Mouse (Mus musculus) embryonic facial prominence, embryonic 14.5 days (tissue): ENCODE data around the gene Ttc12. TPM values are rescaled to one million over a fixed set of nuclear protein-coding genes. Genes with fewer than 3 reads are reported as not detected.
A peak's percentile ranks its signal among the peaks of the same experiment; 100 is the strongest.

Experiments used
- ATAC-seq: fragments of 200-750 bp; cut with Nextera tagmentation; 2 replicates; pipeline ENCODE4 v1.8.0; 2017; ENCODE audit warnings: low read depth, moderate number of reproducible peaks, moderate TSS enrichment
- DNase-seq: peaks from one replicate; pipeline ENCODE4 v3.0.0-alpha.2; 2015; ENCODE audit warnings: low spot score
- H3K27ac ChIP-seq: fragments of 300-500 bp; sonication (generic); replicated peaks from 2 replicates; pipeline ENCODE4 v1.5.1; 2014; ENCODE audit warnings: low read depth, mild to moderate bottlenecking, low read length, moderate library complexity
- H3K27me3 ChIP-seq: fragments of 300-500 bp; sonication (generic); replicated peaks from 2 replicates; pipeline ENCODE4 v1.6.1; 2014; ENCODE audit warnings: low read length; ENCODE audit not compliant: control insufficient read depth, insufficient read depth
- H3K36me3 ChIP-seq: fragments of 300-500 bp; sonication (generic); 2 replicates; pipeline ENCODE4 v1.6.1; 2014; ENCODE audit warnings: low read length, mixed read lengths; ENCODE audit not compliant: control insufficient read depth, insufficient read depth
- H3K4me1 ChIP-seq: fragments of 300-500 bp; sonication (generic); 2 replicates; pipeline ENCODE4 v1.6.1; 2014; ENCODE audit warnings: antibody characterized with exemption, low read length; ENCODE audit not compliant: control insufficient read depth, insufficient read depth
- H3K4me2 ChIP-seq: fragments of 300-500 bp; sonication (generic); 2 replicates; pipeline ENCODE4 v1.6.1; 2014; ENCODE audit warnings: low read depth, mild to moderate bottlenecking, low read length, moderate library complexity, mixed read lengths
- H3K4me3 ChIP-seq: fragments of 300-500 bp; sonication (generic); 2 replicates; pipeline ENCODE4 v1.5.1; 2014; ENCODE audit warnings: low read depth, mild to moderate bottlenecking, low read length
- H3K9ac ChIP-seq: fragments of 300-500 bp; sonication (generic); 2 replicates; pipeline ENCODE4 v1.6.1; 2014; ENCODE audit warnings: low read depth, mild to moderate bottlenecking, low read length, moderate library complexity, mixed read lengths
- H3K9me3 ChIP-seq: fragments of 300-500 bp; sonication (generic); 2 replicates; pipeline ENCODE4 v1.6.1; 2016; ENCODE audit warnings: low read length; ENCODE audit not compliant: control insufficient read depth
- WGBS: fragments of 180-500 bp; shearing (Covaris S2); extraction: QIAGEN DNeasy Blood & Tissue Kit; methylation state at CpG from one replicate; pipeline ENCODE4 v1.1.7; 2014; 5-methylcytosine and 5-hydroxymethylcytosine counted together
- polyA plus RNA-seq: library from polyadenylated mRNA; unstranded; fragments of >200 nt; fragmentation: Nextera tagmentation; extraction: Ambion mirVana; gene quantifications from 2 replicates; pipeline ENCODE4 v1.2.1, GENCODE M21; 2014

The Ttc12 gene
- 2.0 TPM in 2 replicates for polyA plus RNA-seq

GRCm38 (mm10) chr9:49485892-49486311 is at the start of gene Ttc12:
Gene Ttc12, minus strand, starts transcription at chr9:49486225.
- Histone ChIP-seq H3K4me3 (peak within 1 kb of the TSS; percentile 49), H3K27me3 (no peaks in the 10 kb centered on the region), H3K27ac (no peak within 1 kb of the TSS), H3K9me3 (no peaks in the 10 kb centered on the region), H3K4me2 (peak within 1 kb of the TSS; percentile 59), H3K9ac (peak within 1 kb of the TSS; percentile 54), H3K36me3 (no peaks in the 10 kb centered on the region), H3K4me1 (no peaks in the 10 kb centered on the region)
- 0% methylated on average over 12 of the region's 18 CpGs for WGBS
- peak; percentile 87 for ATAC-seq
- DNase-seq, result peak; percentile 86

GRCm38 (mm10) chr9:49534958-49535357 is 48.9 kb upstream of the Ttc12 start:
- ATAC-seq, result no peak
- H3K4me1 ChIP-seq, result peaks cover 5% of the 10 kb centered on the region; the same call in 1 of the 2 replicates
- no peaks in the 10 kb centered on the region for H3K9me3 ChIP-seq
- H3K4me3 ChIP-seq, result no peak overlapping the region
- H3K4me2 ChIP-seq, result no peak overlapping the region
- no peaks in the 10 kb centered on the region for H3K36me3 ChIP-seq
- no peak overlapping the region for H3K9ac ChIP-seq
- no peak overlapping the region for H3K27ac ChIP-seq
- no peak for DNase-seq
- no peaks in the 10 kb centered on the region for H3K27me3 ChIP-seq
- WGBS, result 46% methylated on average over 4 of the region's 4 CpGs

GRCm38 (mm10) chr9:49533912-49534491 is 48.0 kb upstream of the Ttc12 start:
- Histone ChIP-seq H3K4me1 (peaks cover 5% of the 10 kb centered on the region; the same call in 1 of the 2 replicates), H3K9me3 (no peaks in the 10 kb centered on the region), H3K4me3 (no peak overlapping the region), H3K27me3 (no peaks in the 10 kb centered on the region), H3K36me3 (no peaks in the 10 kb centered on the region), H3K27ac (no peak overlapping the region), H3K9ac (no peak overlapping the region), H3K4me2 (no peak overlapping the region)
- peak; percentile 35 for DNase-seq
- 44% methylated on average over 7 of the region's 8 CpGs for WGBS
- no peak for ATAC-seq

GRCm38 (mm10) chr9:49533455-49533854 is 47.4 kb upstream of the Ttc12 start:
- Histone ChIP-seq H3K4me1 (peaks cover 5% of the 10 kb centered on the region; the same call in 1 of the 2 replicates), H3K36me3 (no peaks in the 10 kb centered on the region; the same call in 1 of the 2 replicates), H3K27me3 (no peaks in the 10 kb centered on the region), H3K9ac (no peak overlapping the region), H3K9me3 (no peaks in the 10 kb centered on the region), H3K27ac (no peak overlapping the region), H3K4me2 (no peak overlapping the region), H3K4me3 (no peak overlapping the region)
- DNase-seq (no peak), ATAC-seq (no peak)
- WGBS, result 45% methylated on average over 7 of the region's 7 CpGs

GRCm38 (mm10) chr9:49531833-49532232 is 45.8 kb upstream of the Ttc12 start:
- H3K4me2 ChIP-seq, result no peak overlapping the region
- H3K27me3 ChIP-seq, result no peaks in the 10 kb centered on the region
- H3K9me3 ChIP-seq, result no peaks in the 10 kb centered on the region
- no peak overlapping the region for H3K4me3 ChIP-seq
- no peak for DNase-seq
- no peak overlapping the region for H3K9ac ChIP-seq
- no peak overlapping the region for H3K27ac ChIP-seq
- H3K4me1 ChIP-seq, result peaks cover 5% of the 10 kb centered on the region; the same call in 1 of the 2 replicates
- H3K36me3 ChIP-seq, result no peaks in the 10 kb centered on the region; the same call in 1 of the 2 replicates
- WGBS, result 85% methylated on average over 6 of the region's 6 CpGs
- no peak for ATAC-seq

- no peaks in the 10 kb centered on the region for H3K9me3 ChIP-seq
- DNase-seq (no peak), ATAC-seq (no peak)
Observed at GRCm38 (mm10) chr9:49531257-49531656, 45.2 kb upstream of the Ttc12 start.

GRCm38 (mm10) chr9:49530739-49531138 is 44.7 kb upstream of the Ttc12 start:
- H3K4me2 ChIP-seq, result no peak overlapping the region
- no peak overlapping the region for H3K27ac ChIP-seq
- peaks cover 5% of the 10 kb centered on the region; the same call in 1 of the 2 replicates for H3K4me1 ChIP-seq
- WGBS, result 71% methylated on average over 4 of the region's 4 CpGs
- no peak overlapping the region for H3K9ac ChIP-seq
- no peak overlapping the region for H3K4me3 ChIP-seq
- no peaks in the 10 kb centered on the region for H3K27me3 ChIP-seq
- no peaks in the 10 kb centered on the region; the same call in 1 of the 2 replicates for H3K36me3 ChIP-seq
- DNase-seq (no peak), ATAC-seq (no peak)
- H3K9me3 ChIP-seq, result no peaks in the 10 kb centered on the region

More at GRCm38 (mm10) chr9:49531257-49531656, 45.2 kb upstream of the Ttc12 start:
- Histone ChIP-seq H3K36me3 (no peaks in the 10 kb centered on the region; the same call in 1 of the 2 replicates), H3K27ac (no peak overlapping the region), H3K4me2 (no peak overlapping the region), H3K4me1 (peaks cover 5% of the 10 kb centered on the region; the same call in 1 of the 2 replicates), H3K4me3 (no peak overlapping the region), H3K9ac (no peak overlapping the region), H3K27me3 (no peaks in the 10 kb centered on the region)
- WGBS, result 68% methylated on average over 7 of the region's 7 CpGs

- Histone ChIP-seq H3K36me3 (no peaks in the 10 kb centered on the region; the same call in 1 of the 2 replicates), H3K9me3 (no peaks in the 10 kb centered on the region), H3K27me3 (no peaks in the 10 kb centered on the region), H3K4me2 (no peak overlapping the region), H3K4me1 (peaks cover 5% of the 10 kb centered on the region; the same call in 1 of the 2 replicates), H3K9ac (no peak overlapping the region), H3K4me3 (no peak overlapping the region), H3K27ac (no peak overlapping the region)
- no peak for ATAC-seq
- no peak for DNase-seq
- 70% methylated on average over 8 of the region's 8 CpGs for WGBS
Observed at GRCm38 (mm10) chr9:49529366-49529959, 43.4 kb upstream of the Ttc12 start.
